Mouse (Mus musculus) layer of hippocampus, adult 2 months (tissue): ENCODE results near the gene Mrm2. TPM values are rescaled to one million over a fixed set of nuclear protein-coding genes. Genes with fewer than 3 reads are reported as not detected.
"Not testable (repeated sequence)": the region's sequence is repeated elsewhere in the genome, so short reads cannot be mapped to it uniquely, and the experiment has no call there.

Experiments used
- DNase-seq, 2 experiments: peaks; one replicate each; pipeline ENCODE4 v3.0.0; 2022; ENCODE audit warnings: low spot score in 2 of 2
- H3K27ac ChIP-seq: fragments of 200-600 bp; 2 replicates; pipeline ENCODE4 v1.8.1; 2022
- H3K4me3 ChIP-seq: fragments of 200-600 bp; 2 replicates; pipeline ENCODE4 v1.8.1; 2022; ENCODE audit warnings: mild to moderate bottlenecking
- CTCF ChIP-seq: fragments of 200-600 bp; conservative IDR thresholded peaks from 2 replicates; pipeline ENCODE4 v1.8.1; 2022; ENCODE audit warnings: antibody characterized with exemption, mild to moderate bottlenecking, moderate library complexity
- long read RNA-seq, 2 experiments: library from polyadenylated mRNA; stranded (forward); transcript quantifications; one replicate each; pipeline ENCODE4 v2.0.0; 2021; ENCODE audit warnings: borderline mapping rate in 2 of 2
- total RNA-seq, 2 experiments: library from RNA; stranded (reverse); gene quantifications; 2 replicates each; pipeline ENCODE4 v1.2.3; 2021

The Mrm2 gene
- 10 to 100 TPM in 1 of 2 experiments, 1 to 10 TPM in 1; 9.1 to 10.0 TPM for total RNA-seq
- long read RNA-seq, experiment 1, partial matches to known transcripts: 1 of 3 reads
- long read RNA-seq, experiment 1, other reads (novel, unspliced or antisense): 0 of 3 reads
- long read RNA-seq, experiment 2, transcript Mrm2-201 (3 exons, 1,443 nt): major isoform, 6 of 8 reads
- long read RNA-seq, experiment 2, partial matches to known transcripts: 0 of 8 reads
- long read RNA-seq, experiment 2, other reads (novel, unspliced or antisense): 2 of 8 reads

DNA sequence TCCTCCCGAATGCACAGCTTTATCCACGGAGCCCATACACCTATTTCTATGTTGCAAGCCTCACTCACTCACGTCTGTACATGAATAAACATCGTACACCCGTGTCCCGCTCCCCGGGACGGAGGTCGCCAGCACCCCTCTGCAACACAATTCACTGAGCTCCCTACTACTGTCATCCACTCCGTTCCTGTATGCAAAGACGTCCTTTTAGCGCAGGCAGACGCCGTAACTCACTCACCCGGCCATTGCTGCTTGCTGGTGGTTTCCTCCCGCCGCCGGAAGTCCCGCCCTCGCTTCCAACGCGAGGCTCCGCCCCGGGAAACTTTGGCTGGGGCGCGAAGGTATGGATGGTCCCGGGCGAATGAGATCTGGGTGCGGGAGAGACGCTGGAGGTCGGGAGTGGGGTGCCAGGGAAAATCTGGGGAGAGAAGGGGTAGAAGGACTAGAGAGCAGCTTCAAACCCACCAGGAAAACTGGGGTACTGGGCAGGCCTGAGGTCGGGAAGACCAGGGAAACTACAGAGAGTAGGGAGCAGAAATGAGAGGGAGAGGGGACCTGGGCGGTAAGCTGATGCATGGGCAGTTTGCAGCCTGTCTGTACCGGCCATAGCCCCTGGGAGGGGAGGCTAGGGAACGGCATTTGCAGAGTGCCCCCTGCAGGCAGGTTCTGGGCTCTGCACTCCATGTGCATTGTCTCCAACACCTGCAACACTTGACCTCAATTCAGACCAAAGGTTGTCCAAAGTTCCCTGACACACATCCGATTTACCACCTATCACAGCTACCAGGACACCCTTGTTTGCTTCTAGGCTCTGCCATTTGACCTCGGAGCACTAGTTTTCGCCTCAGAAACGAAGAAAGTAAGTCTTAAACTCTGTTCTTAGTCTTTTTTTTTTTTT, at the start of gene Mrm2:
Gene Mrm2 (minus strand): TSS at position 284 of the 898 bp plus-strand sequence.
- H3K4me3 ChIP-seq: peak within 1 kb of the TSS; percentile 93
- H3K27ac ChIP-seq: peak within 1 kb of the TSS; percentile 90
- peak; percentile 63 to 79 for DNase-seq
- TF ChIP-seq CTCF: peak; percentile 90

DNA sequence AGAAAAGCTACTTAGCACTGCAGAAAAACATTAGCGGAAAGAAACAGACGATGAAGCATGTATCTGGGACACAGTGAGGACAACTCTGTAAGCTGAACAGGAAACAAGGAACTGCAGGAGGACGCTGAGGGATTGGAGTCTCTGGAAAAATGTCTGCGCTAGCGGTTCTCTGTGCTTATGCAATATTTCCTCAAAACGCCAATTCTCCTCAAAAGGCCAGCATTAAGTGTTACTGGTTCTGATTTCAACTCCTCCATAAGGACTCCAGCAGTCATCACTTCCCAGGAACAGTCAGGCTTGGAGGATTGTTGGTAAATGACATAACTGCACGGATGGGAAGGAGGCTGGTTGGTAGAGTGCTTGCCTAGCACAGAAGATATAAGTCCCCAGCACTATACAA, 49.5 kb upstream of the Mrm2 start:
- no peak for TF ChIP-seq CTCF
- no peak for DNase-seq
- no peak overlapping the region for H3K27ac ChIP-seq
- no peak overlapping the region for H3K4me3 ChIP-seq

- DNase-seq: no peak
- TF ChIP-seq CTCF: no peak
- Histone ChIP-seq H3K4me3 (no peak overlapping the region), H3K27ac (no peak overlapping the region)
Observed at GRCm38 (mm10) chr5:140379299-140379698, 47.6 kb upstream of the Mrm2 start.

- Histone ChIP-seq H3K4me3 (no peak overlapping the region), H3K27ac (no peak overlapping the region)
- no peak for TF ChIP-seq CTCF
- DNase-seq: no peak
Observed at GRCm38 (mm10) chr5:140378121-140378853, 46.6 kb upstream of the Mrm2 start.

DNA sequence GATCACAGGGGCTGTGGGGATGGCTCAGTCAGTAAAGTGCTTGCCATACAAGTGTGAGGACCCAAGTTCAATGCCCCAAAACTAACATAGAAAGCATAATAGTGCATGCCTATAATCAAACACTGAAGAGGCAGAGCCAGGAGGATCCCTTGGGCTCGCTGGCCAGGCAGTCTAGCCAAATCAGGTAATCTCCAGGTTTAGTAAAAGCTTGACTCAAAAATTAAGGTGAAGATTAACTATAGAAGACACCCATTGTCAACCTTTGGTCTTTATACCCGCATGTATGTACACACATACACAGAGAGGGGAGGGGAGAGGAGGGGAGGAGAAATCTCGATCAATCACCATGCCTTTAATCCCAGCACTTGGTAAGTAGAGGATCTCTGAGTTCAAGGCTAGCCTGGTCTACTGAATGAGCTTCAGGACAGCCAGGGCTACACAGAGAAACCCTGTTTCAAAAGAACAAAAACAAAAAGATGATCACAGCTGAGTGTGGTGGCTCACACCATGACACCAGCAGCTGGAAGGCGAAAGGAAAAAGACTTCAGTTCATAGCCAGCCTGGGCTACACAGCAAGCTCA, 43.6 kb upstream of the Mrm2 start:
- no peak for TF ChIP-seq CTCF
- Histone ChIP-seq H3K27ac (no peak overlapping the region), H3K4me3 (no peak overlapping the region)
- DNase-seq: no peak

GRCm38 (mm10) chr5:140374226-140374625, 42.5 kb upstream of the Mrm2 start:
- H3K4me3 ChIP-seq: no peak overlapping the region
- no peak for TF ChIP-seq CTCF
- peak in 1 of 2 experiments; percentile 26 for DNase-seq
- no peak overlapping the region for H3K27ac ChIP-seq

GRCm38 (mm10) chr5:140373711-140374110, 42.0 kb upstream of the Mrm2 start:
- no peak for DNase-seq
- no peak overlapping the region for H3K27ac ChIP-seq
- H3K4me3 ChIP-seq: no peak overlapping the region
- no peak for TF ChIP-seq CTCF

DNA sequence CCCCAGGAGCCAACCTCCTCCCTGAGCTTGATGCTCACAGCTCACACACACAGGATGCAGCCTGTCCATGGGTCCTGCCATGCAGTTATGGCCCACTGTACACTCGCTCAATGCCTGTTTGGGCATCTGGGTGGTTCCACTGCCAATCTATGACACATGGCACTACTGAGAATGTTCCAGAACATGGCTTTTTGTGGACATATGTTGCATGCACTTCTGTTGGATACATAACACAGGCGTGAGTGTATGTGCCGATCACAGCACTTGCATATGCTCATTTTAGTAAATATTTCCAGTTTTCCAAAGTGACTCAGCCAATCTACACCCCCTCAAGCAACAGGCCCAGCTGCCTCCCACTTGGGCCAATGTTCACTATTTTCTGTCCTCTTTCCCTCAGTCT, 40.0 kb upstream of the Mrm2 start:
- H3K27ac ChIP-seq: no peak overlapping the region
- TF ChIP-seq CTCF: no peak
- peak; percentile 55 to 66 for DNase-seq
- H3K4me3 ChIP-seq: no peak overlapping the region

GRCm38 (mm10) chr5:140370446-140371254, 39.0 kb upstream of the Mrm2 start:
- DNase-seq: no peak
- TF ChIP-seq CTCF: no peak
- Histone ChIP-seq H3K4me3 (no peak overlapping the region), H3K27ac (no peak overlapping the region)

DNA sequence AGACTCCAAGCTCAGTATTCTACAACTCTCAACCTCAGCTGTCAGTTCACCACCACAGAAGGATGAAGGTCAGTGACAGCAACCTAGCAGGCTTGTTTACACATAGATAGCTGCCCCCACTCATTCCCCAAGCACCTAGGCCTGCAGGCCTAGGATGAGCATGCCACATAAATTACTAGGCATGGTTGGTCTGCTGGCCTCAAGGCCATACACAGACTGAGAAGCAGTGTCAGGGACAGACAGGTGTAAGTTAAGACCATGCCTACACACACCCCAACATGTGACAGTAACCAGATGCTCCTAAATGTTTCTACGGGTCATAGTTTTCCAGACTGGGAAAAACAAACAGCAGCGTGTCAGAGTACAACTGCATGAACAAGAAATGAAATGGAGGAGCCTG, 37.8 kb upstream of the Mrm2 start:
- Histone ChIP-seq H3K27ac (no peak overlapping the region), H3K4me3 (no peak overlapping the region)
- no peak for TF ChIP-seq CTCF
- DNase-seq: no peak

DNA sequence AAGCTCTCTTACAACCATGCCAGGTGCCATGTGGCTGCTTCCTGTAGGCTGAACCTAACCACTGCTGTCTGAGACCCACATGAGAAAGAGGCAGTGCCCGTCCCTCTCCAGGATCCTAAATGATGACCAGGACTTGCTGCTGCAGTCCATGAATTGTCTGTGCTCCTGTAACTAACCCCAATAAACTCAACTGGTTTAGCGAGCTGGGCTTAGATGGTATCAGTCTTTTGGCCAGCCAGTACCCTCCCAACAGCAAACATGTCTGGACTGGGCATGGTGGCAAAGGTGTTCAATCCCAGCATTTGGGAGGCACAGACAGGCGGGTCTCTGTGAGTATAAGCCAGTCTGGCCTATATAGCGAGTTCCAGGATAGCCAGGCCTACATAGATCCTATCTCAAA, 37.2 kb upstream of the Mrm2 start:
- DNase-seq: no peak
- TF ChIP-seq CTCF: no peak
- no peak overlapping the region for H3K27ac ChIP-seq
- H3K4me3 ChIP-seq: no peak overlapping the region

GRCm38 (mm10) chr5:140368126-140368525, 36.4 kb upstream of the Mrm2 start:
- H3K27ac ChIP-seq, DNase-seq, H3K4me3 ChIP-seq: not testable (repeated sequence)
